Mouse (Mus musculus): ENCODE data around the gene Ddr1.

Ddr1 gene

DNA sequence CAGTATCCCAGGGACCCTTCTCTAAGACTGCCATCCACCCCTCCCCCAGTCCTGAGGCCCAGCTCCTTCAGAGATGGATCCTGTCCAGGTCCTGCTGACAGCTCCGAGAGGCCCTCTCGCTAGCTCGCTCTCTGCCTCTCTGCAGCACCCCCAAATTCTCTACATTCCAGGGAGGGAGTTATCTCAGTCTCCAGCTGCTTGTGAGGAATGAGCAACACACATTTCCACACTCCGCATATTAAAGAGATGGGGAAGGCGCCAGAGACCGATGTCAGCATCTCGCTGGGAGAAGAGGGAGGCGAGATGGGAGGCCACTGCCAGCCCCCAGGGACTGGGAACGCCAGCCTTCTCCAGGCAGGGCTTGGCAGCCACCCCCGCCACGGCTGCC, 15.9 kb upstream of the Ddr1 start:
- WGBS = 5% methylated on average over 11 of the region's 11 CpGs

- WGBS = 70% methylated on average over 9 of the region's 9 CpGs
Measured at GRCm38 (mm10) chr17:35719616-35720339, 15.4 kb upstream of the Ddr1 start.

DNA sequence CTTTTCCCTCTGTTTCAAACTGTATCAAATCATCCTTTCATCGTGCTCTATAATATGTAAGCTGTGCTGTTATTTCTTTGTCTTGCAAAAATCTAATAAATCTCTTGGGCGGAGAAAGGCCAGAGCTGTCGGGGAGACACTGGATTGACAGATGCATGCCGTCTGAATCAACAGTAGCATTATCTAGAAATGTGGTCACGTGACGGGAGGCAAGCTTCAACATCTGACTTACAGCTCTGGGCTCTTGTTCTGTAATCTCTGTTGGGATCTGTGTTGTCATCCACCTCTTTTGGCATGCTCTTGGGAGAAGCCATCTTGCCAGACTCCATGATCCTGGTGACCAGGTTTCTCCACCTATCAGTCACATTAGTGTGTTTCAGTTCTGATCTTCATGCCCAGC, 12.7 kb upstream of the Ddr1 start:
- 77% methylated on average over 6 of the region's 6 CpGs for WGBS

GRCm38 (mm10) chr17:35716114-35716513, 11.7 kb upstream of the Ddr1 start:
- 92% methylated on average over 3 of the region's 3 CpGs for WGBS

GRCm38 (mm10) chr17:35710705-35711347, 6.4 kb upstream of the Ddr1 start:
- 61% methylated on average over 8 of the region's 8 CpGs for WGBS

- WGBS = 91% methylated on average over 2 of the region's 2 CpGs
Measured at GRCm38 (mm10) chr17:35708611-35709010, 4.2 kb upstream of the Ddr1 start.

- 69% methylated on average over 7 of the region's 7 CpGs for WGBS
Measured at GRCm38 (mm10) chr17:35707929-35708328, 3.5 kb upstream of the Ddr1 start.

GRCm38 (mm10) chr17:35705836-35706235, 1.4 kb upstream of the Ddr1 start:
- WGBS = 20% methylated on average over 4 of the region's 4 CpGs

DNA sequence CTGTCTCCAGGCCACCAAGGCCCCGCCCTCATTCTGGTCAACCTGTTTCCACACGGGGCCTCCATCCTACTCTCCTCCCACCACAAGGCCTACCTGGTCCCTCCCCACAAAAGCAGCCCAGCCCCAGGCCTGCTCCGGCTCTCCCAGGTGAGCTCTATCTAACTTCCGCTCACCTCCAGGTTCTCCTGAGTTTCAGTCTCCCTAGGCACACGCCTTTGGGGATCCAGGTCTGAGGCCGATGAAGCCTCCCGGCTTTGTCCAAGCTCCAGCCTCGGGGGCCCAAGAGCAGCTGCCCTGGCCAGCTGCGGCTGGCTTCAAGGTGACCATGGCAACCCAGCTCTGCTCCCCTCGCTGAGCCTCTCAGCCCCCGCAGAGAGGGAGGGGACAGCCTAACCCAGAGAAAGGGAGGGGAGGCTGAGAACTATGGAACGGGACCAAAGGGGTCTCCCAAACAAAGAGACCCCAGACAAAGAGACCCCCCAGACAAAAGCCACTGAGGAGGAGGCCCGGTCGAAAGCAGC, 610 bp downstream of the Ddr1 start:
- WGBS = 32% methylated on average over 14 of the region's 14 CpGs

DNA sequence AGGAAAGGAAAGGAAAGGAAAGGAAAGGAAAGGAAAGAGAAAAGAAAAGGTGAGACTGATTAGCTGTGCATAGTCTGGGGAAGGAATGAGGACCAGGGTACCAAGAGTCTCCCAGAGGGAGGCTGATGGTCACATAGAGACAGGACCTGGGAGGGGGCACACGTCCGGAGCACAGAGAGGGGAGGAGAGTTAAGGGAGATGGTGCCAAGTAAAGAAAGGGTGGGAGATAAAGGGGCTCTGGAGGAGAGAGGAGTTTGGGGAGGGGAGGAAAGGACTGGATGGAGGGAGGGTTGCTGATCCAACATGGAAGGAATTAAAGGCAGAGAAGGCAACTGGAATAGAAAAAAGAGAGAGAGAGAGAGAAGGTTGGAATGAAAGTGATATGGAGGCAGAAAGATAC, 1.4 kb downstream of the Ddr1 start:
- WGBS = 35% methylated on average over 2 of the region's 2 CpGs

- WGBS = 57% methylated on average over 4 of the region's 4 CpGs
Measured at GRCm38 (mm10) chr17:35702605-35703004, 1.8 kb downstream of the Ddr1 start.

DNA sequence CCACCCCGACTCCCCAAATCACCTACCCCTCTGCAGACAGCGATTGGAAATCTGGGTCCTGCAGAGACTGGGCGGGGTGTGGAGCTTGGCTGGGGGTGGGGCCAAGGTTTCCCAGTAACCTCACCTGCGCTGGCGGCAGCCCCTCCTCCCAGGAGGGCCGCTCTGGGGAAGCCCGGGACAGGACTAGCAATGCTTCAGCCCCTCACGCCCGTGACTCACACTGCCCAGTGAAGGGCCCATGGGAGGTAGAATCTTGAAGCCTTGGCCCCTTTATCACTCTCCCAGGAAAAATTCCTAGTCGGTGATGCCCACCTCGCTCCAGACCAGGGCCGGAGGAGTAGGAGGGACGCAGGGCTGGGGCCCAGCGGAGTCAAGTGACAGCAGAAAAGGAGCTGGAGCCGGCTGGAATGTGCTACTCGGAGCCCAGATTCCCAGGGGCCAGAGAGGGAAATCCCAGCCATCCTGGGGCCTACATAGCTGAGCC, 2.4 kb downstream of the Ddr1 start:
- 39% methylated on average over 16 of the region's 16 CpGs for WGBS

DNA sequence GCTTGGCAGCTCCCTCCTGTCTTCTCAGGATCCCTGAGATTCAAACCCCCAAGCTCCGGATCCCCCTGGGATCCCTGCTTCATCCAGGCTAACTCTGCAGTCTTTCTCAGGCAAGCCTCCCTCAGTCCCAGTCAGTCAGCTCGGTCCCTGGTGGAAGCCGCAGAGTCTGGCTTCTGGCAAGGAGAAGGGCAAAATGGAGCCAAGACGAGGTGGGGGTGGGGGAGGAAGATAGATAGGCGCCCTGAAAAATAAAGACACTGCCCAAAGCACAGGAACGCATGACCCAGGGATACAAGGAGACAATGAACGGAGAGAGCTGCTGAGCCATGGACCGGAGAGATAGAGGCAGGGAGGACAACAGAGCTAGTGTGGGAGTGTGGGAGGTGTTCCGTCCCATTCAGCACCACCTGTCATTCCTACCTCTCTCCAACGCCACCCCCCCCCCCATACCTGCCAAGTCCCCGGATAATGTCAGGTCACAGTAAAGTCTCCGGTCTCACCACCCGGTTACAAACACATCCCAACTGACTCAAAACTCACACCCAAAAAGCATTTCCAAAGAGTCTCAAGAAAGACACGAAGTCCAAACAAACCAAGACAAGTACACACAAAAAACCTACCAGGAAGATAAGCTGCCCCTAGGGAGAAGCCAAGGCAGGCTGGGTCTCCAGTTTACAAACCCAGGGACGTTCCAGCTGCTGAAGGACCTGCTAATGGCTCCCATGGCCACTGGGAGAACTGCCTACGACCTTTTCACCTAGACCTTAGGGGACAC, 3.0 kb downstream of the Ddr1 start:
- WGBS = 8% methylated on average over 16 of the region's 16 CpGs

DNA sequence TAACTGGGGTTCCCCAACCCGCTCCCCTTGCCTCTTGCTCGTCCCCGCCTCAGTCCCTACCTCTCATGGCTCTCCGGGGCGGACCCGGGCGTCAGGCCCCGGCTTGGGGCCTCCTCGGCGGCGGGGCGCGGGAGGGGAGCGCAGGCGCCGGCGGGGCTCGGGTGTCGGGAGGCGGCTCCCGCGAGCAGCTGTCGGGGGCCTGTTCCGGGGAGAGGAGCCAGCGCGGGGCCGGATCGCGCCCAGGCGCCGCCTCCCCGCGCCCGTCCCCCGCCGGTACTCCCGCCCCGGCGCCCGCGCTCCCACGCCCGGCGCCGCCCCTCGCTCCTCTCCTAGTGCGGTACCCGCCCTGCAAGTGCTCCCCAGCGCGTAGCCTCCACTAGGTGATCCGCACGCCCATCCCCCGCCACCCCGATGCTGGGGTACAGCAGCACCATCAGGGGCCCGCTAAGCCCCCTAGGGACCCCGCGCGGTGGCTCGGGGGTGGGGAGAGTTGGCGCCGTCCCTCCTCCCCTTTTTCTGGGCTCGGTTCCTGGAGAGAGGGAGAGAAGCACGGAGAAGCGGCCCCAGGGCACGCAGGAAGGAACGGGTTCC, 4.0 kb downstream of the Ddr1 start:
- whole genome bisulfite sequencing = 0% methylated on average over 50 of the region's 66 CpGs

GRCm38 (mm10) chr17:35699919-35700318, 4.5 kb downstream of the Ddr1 start:
- 4% methylated on average over 19 of the region's 19 CpGs for WGBS

- WGBS = 18% methylated on average over 5 of the region's 5 CpGs
Measured at GRCm38 (mm10) chr17:35698501-35698883, 5.9 kb downstream of the Ddr1 start.

GRCm38 (mm10) chr17:35697759-35698500, 6.5 kb downstream of the Ddr1 start:
- 4% methylated on average over 16 of the region's 16 CpGs for WGBS

- WGBS = 29% methylated on average over 1 of the region's 1 CpGs
Measured at GRCm38 (mm10) chr17:35697429-35697758, 7.0 kb downstream of the Ddr1 start.

DNA sequence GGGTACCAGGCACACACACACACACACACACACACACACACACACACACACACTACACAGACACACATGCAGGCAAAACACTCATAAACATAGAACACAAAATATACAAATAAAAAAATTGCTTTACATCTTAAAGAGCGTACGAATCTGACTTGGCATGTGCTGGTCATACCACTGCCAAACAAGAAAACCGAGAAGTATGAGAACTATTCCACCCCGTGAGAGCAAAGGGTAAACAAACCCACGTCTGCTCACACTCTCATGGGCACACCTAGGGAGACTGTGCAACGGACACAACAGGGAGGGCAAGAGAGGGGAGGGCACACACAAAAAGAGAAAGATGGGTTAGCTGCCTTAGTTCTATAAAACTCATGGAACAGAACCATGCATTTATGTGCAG, 7.7 kb downstream of the Ddr1 start:
- WGBS = 28% methylated on average over 6 of the region's 6 CpGs

- WGBS = 88% methylated on average over 2 of the region's 2 CpGs
Measured at GRCm38 (mm10) chr17:35695289-35695688, 9.1 kb downstream of the Ddr1 start.

GRCm38 (mm10) chr17:35693906-35694305, 10.5 kb downstream of the Ddr1 start:
- 30% methylated on average over 5 of the region's 5 CpGs for WGBS
